Mouse (Mus musculus): ENCODE measurements around the gene Kcnab1. TPM values are rescaled to one million over a fixed set of nuclear protein-coding genes. Genes with fewer than 3 reads are reported as not detected.
A peak's percentile ranks its signal among the peaks of the same experiment; 100 is the strongest.

Gene Kcnab1
- polyA plus RNA-seq, 1 experiment from 2014 or later, result 16.8 TPM

DNA sequence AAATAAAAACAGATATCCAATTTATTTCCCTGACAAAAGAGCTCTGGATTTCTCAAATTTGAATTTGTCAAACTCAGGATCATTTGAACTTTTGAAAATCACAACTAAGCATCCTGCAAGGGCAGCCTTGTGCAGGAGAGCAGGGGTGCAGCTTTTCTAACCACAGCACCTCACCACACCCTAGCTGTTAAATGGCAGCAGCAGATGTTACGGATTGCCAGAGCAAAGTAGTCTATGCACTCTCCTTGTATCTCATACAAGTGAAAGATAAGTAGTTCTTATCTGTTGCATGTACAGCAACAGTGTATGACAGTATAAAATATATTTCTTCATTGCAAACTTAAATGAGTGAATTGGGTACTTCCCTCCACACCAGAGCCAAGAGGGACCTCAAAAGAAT, 20.4 kb downstream of the Kcnab1 start:
- ATAC-seq (ENCODE audit: low read depth), result no peak
- H3K4me1 ChIP-seq (ENCODE audit: control insufficient read depth, insufficient read depth, low read length), result no peaks in the 10 kb centered on the region
- WGBS, result 92% methylated on average over 1 of the region's 1 CpGs
- no peaks in the 10 kb centered on the region for H3K9me3 ChIP-seq (ENCODE audit: control insufficient read depth, low read length)
- no peaks in the 10 kb centered on the region for H3K27me3 ChIP-seq (ENCODE audit: control insufficient read depth, insufficient read depth, low read length)
- no peaks in the 10 kb centered on the region for H3K36me3 ChIP-seq (ENCODE audit: control insufficient read depth, insufficient read depth, low read length)
- no peak overlapping the region for H3K4me2 ChIP-seq (ENCODE audit: low read depth, low read length)
- H3K9ac ChIP-seq (replicated peaks; ENCODE audit: low read depth, low read length), result no peak overlapping the region
- no peak overlapping the region for H3K27ac ChIP-seq (ENCODE audit: low read depth, low read length)
- no peak overlapping the region for H3K4me3 ChIP-seq (ENCODE audit: low read depth, low read length)

DNA sequence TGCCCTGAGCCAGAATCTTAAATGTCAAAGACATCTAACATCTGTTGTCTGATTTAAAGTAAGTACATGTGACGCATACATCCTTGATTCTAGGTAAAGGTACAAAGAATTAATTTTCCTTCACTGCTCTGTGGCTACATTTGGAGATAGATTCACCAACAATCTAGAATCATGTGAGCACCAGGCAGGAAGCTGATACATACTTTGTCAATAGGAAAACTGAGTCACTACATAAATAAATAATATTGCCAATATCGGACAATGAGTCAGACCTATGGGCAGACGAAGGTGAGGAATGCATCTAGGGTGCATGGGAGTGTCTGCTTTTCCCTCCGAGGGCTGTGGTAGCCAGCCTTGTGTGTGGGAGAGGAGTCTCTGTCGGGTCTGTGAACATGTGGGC, 25.7 kb downstream of the Kcnab1 start:
- Histone ChIP-seq H3K4me1 (ENCODE audit: control insufficient read depth, insufficient read depth, low read length) (no peaks in the 10 kb centered on the region), H3K9me3 (ENCODE audit: control insufficient read depth, low read length) (no peaks in the 10 kb centered on the region), H3K36me3 (ENCODE audit: control insufficient read depth, insufficient read depth, low read length) (no peaks in the 10 kb centered on the region), H3K27me3 (ENCODE audit: control insufficient read depth, insufficient read depth, low read length) (no peaks in the 10 kb centered on the region), H3K9ac (replicated peaks; ENCODE audit: low read depth, low read length) (no peak overlapping the region), H3K4me3 (ENCODE audit: low read depth, low read length) (no peak overlapping the region), H3K27ac (ENCODE audit: low read depth, low read length) (no peak overlapping the region), H3K4me2 (ENCODE audit: low read depth, low read length) (no peak overlapping the region)
- ATAC-seq (ENCODE audit: low read depth), result no peak
- 83% methylated on average over 5 of the region's 5 CpGs for WGBS

DNA sequence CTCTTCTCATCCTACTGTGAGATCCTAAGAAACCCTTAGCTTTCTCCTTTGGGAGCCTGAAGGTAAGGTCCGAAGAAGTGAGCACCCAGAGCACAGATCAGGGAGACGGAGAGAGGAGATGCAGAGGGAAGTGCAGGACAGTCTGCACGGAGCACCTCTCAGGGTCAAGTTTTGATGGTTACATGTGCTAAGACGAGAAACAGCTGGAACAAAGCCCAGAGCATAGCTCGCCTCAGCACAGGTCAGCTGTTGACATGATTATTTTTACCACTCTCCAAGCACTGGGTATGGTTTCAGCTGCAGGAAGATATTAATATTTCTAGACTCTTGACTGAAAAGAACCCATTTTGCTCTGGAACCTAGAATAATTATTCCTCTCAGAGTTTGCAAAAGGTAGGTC, 27.7 kb downstream of the Kcnab1 start:
- no peak overlapping the region for H3K9ac ChIP-seq (replicated peaks; ENCODE audit: low read depth, low read length)
- no peak overlapping the region for H3K27ac ChIP-seq (ENCODE audit: low read depth, low read length)
- H3K9me3 ChIP-seq (ENCODE audit: control insufficient read depth, low read length), result no peaks in the 10 kb centered on the region
- 86% methylated on average over 5 of the region's 5 CpGs for WGBS
- no peak overlapping the region for H3K4me3 ChIP-seq (ENCODE audit: low read depth, low read length)
- H3K27me3 ChIP-seq (ENCODE audit: control insufficient read depth, insufficient read depth, low read length), result no peaks in the 10 kb centered on the region
- H3K4me2 ChIP-seq (ENCODE audit: low read depth, low read length), result no peak overlapping the region
- no peaks in the 10 kb centered on the region for H3K4me1 ChIP-seq (ENCODE audit: control insufficient read depth, insufficient read depth, low read length)
- ATAC-seq (ENCODE audit: low read depth), result no peak
- no peaks in the 10 kb centered on the region for H3K36me3 ChIP-seq (ENCODE audit: control insufficient read depth, insufficient read depth, low read length)

DNA sequence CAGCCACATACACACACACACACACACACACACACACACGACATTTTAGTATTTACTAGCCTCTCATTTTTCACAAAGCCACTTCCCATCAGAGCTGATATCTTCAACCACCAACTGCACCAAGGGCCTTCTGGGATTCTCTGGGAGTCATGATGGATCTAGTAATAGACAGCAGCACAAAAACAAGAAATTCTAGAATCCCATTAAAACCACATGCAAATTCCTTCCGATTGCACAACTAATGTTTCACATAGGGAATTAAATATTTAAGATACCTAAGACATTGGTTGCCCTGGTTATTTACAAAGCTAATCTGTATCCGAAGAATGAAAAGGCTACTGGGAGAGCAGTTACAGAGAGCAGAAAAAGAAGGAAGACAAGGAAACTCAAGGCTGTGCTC, 29.6 kb downstream of the Kcnab1 start:
- no peak overlapping the region for H3K27ac ChIP-seq (ENCODE audit: low read depth, low read length)
- no peaks in the 10 kb centered on the region for H3K36me3 ChIP-seq (ENCODE audit: control insufficient read depth, insufficient read depth, low read length)
- H3K27me3 ChIP-seq (ENCODE audit: control insufficient read depth, insufficient read depth, low read length), result no peaks in the 10 kb centered on the region
- no peaks in the 10 kb centered on the region for H3K9me3 ChIP-seq (ENCODE audit: control insufficient read depth, low read length)
- no peak overlapping the region for H3K4me2 ChIP-seq (ENCODE audit: low read depth, low read length)
- no peak overlapping the region for H3K9ac ChIP-seq (replicated peaks; ENCODE audit: low read depth, low read length)
- no peaks in the 10 kb centered on the region for H3K4me1 ChIP-seq (ENCODE audit: control insufficient read depth, insufficient read depth, low read length)
- ATAC-seq (ENCODE audit: low read depth), result no peak
- no peak overlapping the region for H3K4me3 ChIP-seq (ENCODE audit: low read depth, low read length)
- 82% methylated on average over 3 of the region's 3 CpGs for WGBS

DNA sequence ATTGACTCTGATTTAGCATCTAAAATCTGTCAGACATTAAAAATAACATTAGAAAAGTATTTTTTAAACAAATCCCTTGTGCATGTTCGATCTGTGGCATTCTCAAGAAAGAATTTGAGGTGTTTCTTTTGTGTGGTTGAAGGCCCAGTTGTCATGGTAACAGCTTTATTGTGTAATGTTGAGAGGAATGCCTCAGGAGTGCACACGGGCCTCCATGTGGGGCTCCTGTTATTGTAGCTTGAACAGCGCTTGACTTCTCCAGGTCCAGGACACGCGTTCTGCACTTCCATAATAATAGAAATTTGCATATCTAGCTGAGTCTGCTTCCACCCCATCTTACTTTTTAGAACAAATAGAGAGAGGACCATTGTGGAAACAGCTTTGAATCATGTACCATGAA, 36.0 kb downstream of the Kcnab1 start:
- Histone ChIP-seq H3K36me3 (ENCODE audit: control insufficient read depth, insufficient read depth, low read length) (no peaks in the 10 kb centered on the region), H3K27me3 (ENCODE audit: control insufficient read depth, insufficient read depth, low read length) (no peaks in the 10 kb centered on the region), H3K9me3 (ENCODE audit: control insufficient read depth, low read length) (no peaks in the 10 kb centered on the region), H3K9ac (replicated peaks; ENCODE audit: low read depth, low read length) (no peak overlapping the region), H3K4me3 (ENCODE audit: low read depth, low read length) (no peak overlapping the region), H3K27ac (ENCODE audit: low read depth, low read length) (no peak overlapping the region), H3K4me2 (ENCODE audit: low read depth, low read length) (no peak overlapping the region), H3K4me1 (ENCODE audit: control insufficient read depth, insufficient read depth, low read length) (no peaks in the 10 kb centered on the region)
- WGBS, result 30% methylated on average over 5 of the region's 5 CpGs
- peak; percentile 56; the same call in 1 of the 2 replicates for ATAC-seq (ENCODE audit: low read depth)

DNA sequence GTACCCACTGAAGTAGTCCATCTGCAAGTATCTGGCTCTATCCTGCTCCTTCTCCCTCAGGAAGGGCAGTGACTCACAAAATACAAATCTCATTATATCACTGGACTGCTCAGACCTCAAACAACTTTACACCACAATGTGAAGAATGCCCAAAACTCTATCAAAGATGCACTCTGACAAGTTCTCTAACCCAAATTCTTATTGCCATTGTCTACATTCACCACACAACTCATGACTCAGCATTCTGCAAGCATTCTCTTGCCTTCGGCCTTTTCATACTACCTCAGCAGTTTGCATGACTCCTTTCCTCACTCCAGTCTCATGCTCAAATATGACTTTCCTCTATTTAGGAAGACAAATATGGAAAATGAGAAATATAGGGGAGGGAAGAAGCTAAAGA, 42.6 kb downstream of the Kcnab1 start:
- WGBS, result 97% methylated on average over 1 of the region's 1 CpGs
- ATAC-seq (ENCODE audit: low read depth), result no peak
- Histone ChIP-seq H3K36me3 (ENCODE audit: control insufficient read depth, insufficient read depth, low read length) (no peaks in the 10 kb centered on the region), H3K4me1 (ENCODE audit: control insufficient read depth, insufficient read depth, low read length) (no peaks in the 10 kb centered on the region), H3K9ac (replicated peaks; ENCODE audit: low read depth, low read length) (no peak overlapping the region), H3K9me3 (ENCODE audit: control insufficient read depth, low read length) (no peaks in the 10 kb centered on the region), H3K4me2 (ENCODE audit: low read depth, low read length) (no peak overlapping the region), H3K4me3 (ENCODE audit: low read depth, low read length) (no peak overlapping the region), H3K27me3 (ENCODE audit: control insufficient read depth, insufficient read depth, low read length) (no peaks in the 10 kb centered on the region), H3K27ac (ENCODE audit: low read depth, low read length) (no peak overlapping the region)

DNA sequence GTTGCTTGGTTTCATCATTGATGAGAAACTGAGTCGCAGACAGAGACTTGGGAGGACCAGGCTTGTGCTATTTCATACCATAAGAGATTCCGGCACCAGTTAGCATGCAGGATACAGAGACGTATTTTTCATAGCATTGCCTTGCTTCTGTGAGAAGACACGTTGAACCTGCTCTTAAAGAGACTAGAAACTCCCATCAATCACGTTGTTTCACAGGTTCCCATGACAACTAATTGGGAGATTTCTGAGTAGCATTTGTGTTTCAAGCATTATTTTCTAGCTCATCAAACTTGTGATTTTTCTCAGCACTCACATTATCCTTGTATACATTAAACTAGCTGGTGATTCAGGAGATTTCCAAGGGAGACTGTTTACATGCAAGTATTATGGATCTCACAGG, 63.8 kb downstream of the Kcnab1 start:
- Histone ChIP-seq H3K9me3 (ENCODE audit: control insufficient read depth, low read length) (no peaks in the 10 kb centered on the region), H3K27me3 (ENCODE audit: control insufficient read depth, insufficient read depth, low read length) (no peaks in the 10 kb centered on the region), H3K9ac (replicated peaks; ENCODE audit: low read depth, low read length) (no peak overlapping the region), H3K4me3 (ENCODE audit: low read depth, low read length) (no peak overlapping the region), H3K4me1 (ENCODE audit: control insufficient read depth, insufficient read depth, low read length) (no peaks in the 10 kb centered on the region), H3K27ac (ENCODE audit: low read depth, low read length) (no peak overlapping the region), H3K4me2 (ENCODE audit: low read depth, low read length) (no peak overlapping the region), H3K36me3 (ENCODE audit: control insufficient read depth, insufficient read depth, low read length) (no peaks in the 10 kb centered on the region)
- no peak for ATAC-seq (ENCODE audit: low read depth)
- WGBS, result 67% methylated on average over 5 of the region's 5 CpGs

DNA sequence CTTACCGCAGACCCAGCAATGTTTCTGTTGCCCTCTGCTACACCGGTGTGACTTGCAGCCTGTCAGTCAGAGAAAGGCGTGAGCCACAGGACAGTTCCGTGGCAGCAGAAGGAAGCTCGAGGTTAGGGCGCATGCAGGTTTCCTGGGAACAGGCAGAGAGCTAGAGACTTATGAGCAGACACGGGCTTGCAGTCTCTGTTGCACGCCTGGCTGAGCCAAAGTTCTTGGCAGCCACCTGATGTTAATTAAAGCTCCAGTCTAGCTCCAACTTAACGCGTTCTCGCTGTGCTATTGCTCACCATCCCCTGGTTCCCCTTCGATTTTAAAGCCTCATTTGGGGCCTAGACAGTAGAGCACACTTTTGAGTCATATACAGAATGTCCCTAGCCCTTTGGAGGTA, 65.4 kb downstream of the Kcnab1 start:
- 77% methylated on average over 12 of the region's 12 CpGs for WGBS
- H3K27ac ChIP-seq (ENCODE audit: low read depth, low read length), result no peak overlapping the region
- H3K4me2 ChIP-seq (ENCODE audit: low read depth, low read length), result no peak overlapping the region
- 0 out of 2 replicates have a peak, but pooled peaks have one; percentile 19 for ATAC-seq (ENCODE audit: low read depth)
- no peaks in the 10 kb centered on the region for H3K36me3 ChIP-seq (ENCODE audit: control insufficient read depth, insufficient read depth, low read length)
- H3K9me3 ChIP-seq (ENCODE audit: control insufficient read depth, low read length), result no peaks in the 10 kb centered on the region
- no peak overlapping the region for H3K9ac ChIP-seq (replicated peaks; ENCODE audit: low read depth, low read length)
- no peak overlapping the region for H3K4me3 ChIP-seq (ENCODE audit: low read depth, low read length)
- no peaks in the 10 kb centered on the region for H3K4me1 ChIP-seq (ENCODE audit: control insufficient read depth, insufficient read depth, low read length)
- H3K27me3 ChIP-seq (ENCODE audit: control insufficient read depth, insufficient read depth, low read length), result no peaks in the 10 kb centered on the region

DNA sequence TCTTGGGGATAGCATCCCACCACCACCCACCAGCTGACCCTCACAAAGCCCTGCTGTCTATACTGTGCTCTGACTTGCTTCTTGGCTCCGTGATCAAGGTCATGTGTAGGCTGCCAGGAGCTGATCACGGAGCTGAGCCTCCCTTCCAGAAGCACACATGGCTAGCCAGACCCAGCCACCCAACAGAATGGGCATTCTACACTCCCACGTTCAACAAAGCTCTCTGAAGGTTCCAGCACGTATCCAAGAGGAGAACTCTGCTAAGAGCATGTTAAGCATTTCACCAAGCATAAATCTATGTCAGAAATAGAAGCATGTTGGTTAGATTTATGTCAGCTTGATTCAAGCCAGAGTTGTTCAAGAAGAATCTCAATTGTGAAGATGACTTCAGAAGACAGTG, 66.6 kb downstream of the Kcnab1 start:
- Histone ChIP-seq H3K9me3 (ENCODE audit: control insufficient read depth, low read length) (no peaks in the 10 kb centered on the region), H3K27ac (ENCODE audit: low read depth, low read length) (no peak overlapping the region), H3K4me1 (ENCODE audit: control insufficient read depth, insufficient read depth, low read length) (no peaks in the 10 kb centered on the region), H3K4me2 (ENCODE audit: low read depth, low read length) (no peak overlapping the region), H3K9ac (replicated peaks; ENCODE audit: low read depth, low read length) (no peak overlapping the region), H3K27me3 (ENCODE audit: control insufficient read depth, insufficient read depth, low read length) (no peaks in the 10 kb centered on the region), H3K4me3 (ENCODE audit: low read depth, low read length) (no peak overlapping the region), H3K36me3 (ENCODE audit: control insufficient read depth, insufficient read depth, low read length) (no peaks in the 10 kb centered on the region)
- ATAC-seq (ENCODE audit: low read depth), result no peak
- WGBS, result 87% methylated on average over 4 of the region's 4 CpGs

DNA sequence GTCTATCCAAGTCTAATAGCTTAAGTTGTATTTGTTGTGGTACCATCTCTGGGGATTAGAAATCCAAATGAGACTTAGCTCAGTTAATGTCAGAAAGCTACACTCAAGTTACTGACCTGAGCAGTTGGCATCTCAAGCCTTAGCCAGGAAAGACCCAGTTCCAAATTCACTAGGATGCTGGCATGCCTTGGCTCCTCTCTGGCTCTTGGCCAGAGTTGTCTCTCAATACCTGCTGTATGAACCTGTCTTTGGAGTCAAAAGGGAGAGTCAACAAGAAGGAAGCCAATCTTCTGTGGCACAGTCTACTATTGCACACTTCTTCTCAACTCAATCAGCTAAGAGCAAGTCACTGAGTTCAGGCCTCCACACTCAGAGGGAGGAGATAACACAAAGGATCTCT, 67.7 kb downstream of the Kcnab1 start:
- no peak overlapping the region for H3K4me3 ChIP-seq (ENCODE audit: low read depth, low read length)
- H3K9me3 ChIP-seq (ENCODE audit: control insufficient read depth, low read length), result no peaks in the 10 kb centered on the region
- H3K36me3 ChIP-seq (ENCODE audit: control insufficient read depth, insufficient read depth, low read length), result no peaks in the 10 kb centered on the region
- ATAC-seq (ENCODE audit: low read depth), result no peak
- no peak overlapping the region for H3K27ac ChIP-seq (ENCODE audit: low read depth, low read length)
- H3K9ac ChIP-seq (replicated peaks; ENCODE audit: low read depth, low read length), result no peak overlapping the region
- no peaks in the 10 kb centered on the region for H3K4me1 ChIP-seq (ENCODE audit: control insufficient read depth, insufficient read depth, low read length)
- no peak overlapping the region for H3K4me2 ChIP-seq (ENCODE audit: low read depth, low read length)
- H3K27me3 ChIP-seq (ENCODE audit: control insufficient read depth, insufficient read depth, low read length), result no peaks in the 10 kb centered on the region

All from neural tube, embryonic 14.5 days (tissue).